Mouse (Mus musculus): ENCODE measurements around the gene Asic2.
A peak's percentile ranks its signal among the peaks of the same experiment; 100 is the strongest.
"Not testable (repeated sequence)": the region's sequence is repeated elsewhere in the genome, so short reads cannot be mapped to it uniquely, and the experiment has no call there.

Asic2 gene

GRCm38 (mm10) chr11:81416319-81416718, 551.9 kb downstream of the Asic2 start:
- DNase-seq, result no peak

- no peak for DNase-seq
Measured at GRCm38 (mm10) chr11:81414596-81414995, 553.7 kb downstream of the Asic2 start.

- no peak for DNase-seq
Measured at GRCm38 (mm10) chr11:81411251-81411650, 557.0 kb downstream of the Asic2 start.

- DNase-seq, result no peak
Measured at GRCm38 (mm10) chr11:81405951-81406350, 562.3 kb downstream of the Asic2 start.

GRCm38 (mm10) chr11:81402263-81402662, 566.0 kb downstream of the Asic2 start:
- DNase-seq, result no peak

GRCm38 (mm10) chr11:81392855-81393254, 575.4 kb downstream of the Asic2 start:
- no peak for DNase-seq

- DNase-seq, result no peak
Measured at GRCm38 (mm10) chr11:81386185-81386584, 582.1 kb downstream of the Asic2 start.

- no peak for DNase-seq
Measured at GRCm38 (mm10) chr11:81385547-81385946, 582.7 kb downstream of the Asic2 start.

- peak in 1 of 2 experiments; percentile 56 for DNase-seq
Measured at GRCm38 (mm10) chr11:81374841-81375240, 593.4 kb downstream of the Asic2 start.

GRCm38 (mm10) chr11:81374003-81374710, 594.1 kb downstream of the Asic2 start:
- DNase-seq, result no peak

- peak in 1 of 2 experiments; percentile 45 for DNase-seq
Measured at GRCm38 (mm10) chr11:81371545-81371944, 596.7 kb downstream of the Asic2 start.

GRCm38 (mm10) chr11:81370426-81370810, 597.8 kb downstream of the Asic2 start:
- DNase-seq, result no peak

GRCm38 (mm10) chr11:81369497-81370425, 598.5 kb downstream of the Asic2 start:
- peak in 1 of 2 experiments; percentile 14 for DNase-seq

- no peak for DNase-seq
Measured at GRCm38 (mm10) chr11:81364442-81364841, 603.8 kb downstream of the Asic2 start.

- peak in 1 of 2 experiments; percentile 16 for DNase-seq
Measured at GRCm38 (mm10) chr11:81362461-81362860, 605.8 kb downstream of the Asic2 start.

- no peak for DNase-seq
Measured at GRCm38 (mm10) chr11:81361040-81361439, 607.2 kb downstream of the Asic2 start.

GRCm38 (mm10) chr11:81350498-81350897, 617.8 kb downstream of the Asic2 start:
- not testable (repeated sequence) for DNase-seq

- no peak for DNase-seq
Measured at GRCm38 (mm10) chr11:81331977-81332376, 636.3 kb downstream of the Asic2 start.

GRCm38 (mm10) chr11:81330982-81331381, 637.3 kb downstream of the Asic2 start:
- DNase-seq, result no peak

- no peak for DNase-seq
Measured at GRCm38 (mm10) chr11:81328088-81328487, 640.2 kb downstream of the Asic2 start.

GRCm38 (mm10) chr11:81323146-81323545, 645.1 kb downstream of the Asic2 start:
- no peak for DNase-seq

- no peak for DNase-seq
Measured at GRCm38 (mm10) chr11:81322466-81322865, 645.8 kb downstream of the Asic2 start.

GRCm38 (mm10) chr11:81290041-81290440, 678.2 kb downstream of the Asic2 start:
- peak; percentile 15 for DNase-seq

GRCm38 (mm10) chr11:81283185-81283584, 685.1 kb downstream of the Asic2 start:
- no peak for DNase-seq
